Mouse (Mus musculus) ZHBTc4 (cell line): ENCODE data around the gene Sema4d.

ENCODE experiments used
- DNase-seq: peaks from one replicate; pipeline ENCODE4 v3.0.0-alpha.2; 2011; ENCODE audit warnings: low read depth, low spot score

Sema4d gene

DNA sequence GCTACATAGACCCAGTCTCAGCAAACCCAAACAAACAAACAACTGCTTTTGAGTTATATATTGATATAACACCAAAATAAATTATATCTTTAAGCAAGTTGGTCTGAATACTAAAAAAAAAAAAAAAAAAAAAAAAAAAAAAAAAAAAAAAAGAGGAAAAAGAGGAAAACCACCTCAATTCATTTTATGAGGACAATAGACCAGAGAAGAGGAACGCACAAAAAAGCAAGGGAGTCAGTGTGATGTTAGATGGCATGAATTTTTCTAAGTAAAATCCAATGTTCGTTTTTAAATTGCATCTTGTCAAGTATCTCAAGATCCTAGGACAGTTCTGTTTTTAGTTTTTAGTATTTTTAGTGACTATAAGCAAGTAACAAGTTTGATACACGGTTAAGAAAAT, 152.1 kb downstream of the Sema4d start:
- DNase-seq, result no peak

GRCm38 (mm10) chr13:51638958-51639357, 154.6 kb downstream of the Sema4d start:
- DNase-seq, result peak; percentile 74
